Mouse (Mus musculus) stomach, embryonic 14.5 days (tissue): ENCODE results near the gene Lrrk2. TPM values are rescaled to one million over a fixed set of nuclear protein-coding genes. Genes with fewer than 3 reads are reported as not detected.

Experiments
- ATAC-seq: fragments of 200-750 bp; cut with Nextera tagmentation; 2 replicates; pipeline ENCODE4 v1.8.0; 2017; ENCODE audit warnings: low read depth, moderate TSS enrichment; ENCODE audit not compliant: insufficient number of reproducible peaks, insufficient read depth, low FRiP score
- H3K27ac ChIP-seq: fragments of 300-500 bp; sonication (generic); 2 replicates; pipeline ENCODE4 v1.5.1; 2014; ENCODE audit warnings: mild to moderate bottlenecking, low read length, moderate library complexity, mixed read lengths
- H3K27me3 ChIP-seq: fragments of 300-500 bp; sonication (generic); 2 replicates; pipeline ENCODE4 v1.6.1; 2014; ENCODE audit warnings: low read length, control low read depth, mixed read lengths; ENCODE audit not compliant: control insufficient read depth, insufficient read depth
- H3K36me3 ChIP-seq: fragments of 300-500 bp; sonication (generic); 2 replicates; pipeline ENCODE4 v1.6.1; 2014; ENCODE audit warnings: mild to moderate bottlenecking, control low read depth, low read length, moderate library complexity, mixed read lengths; ENCODE audit not compliant: control insufficient read depth, insufficient read depth
- H3K4me1 ChIP-seq: fragments of 300-500 bp; sonication (generic); 2 replicates; pipeline ENCODE4 v1.6.1; 2014; ENCODE audit warnings: low read length, control low read depth, mixed read lengths; ENCODE audit not compliant: control insufficient read depth, insufficient read depth
- H3K4me2 ChIP-seq: fragments of 300-500 bp; sonication (generic); replicated peaks from 2 replicates; pipeline ENCODE4 v1.6.1; 2014; ENCODE audit warnings: low read depth, low read length, control low read depth
- H3K4me3 ChIP-seq: fragments of 300-500 bp; sonication (generic); 2 replicates; pipeline ENCODE4 v1.5.1; 2014; ENCODE audit warnings: low read depth, low read length, control low read depth
- H3K9ac ChIP-seq: fragments of 300-500 bp; sonication (generic); replicated peaks from 2 replicates; pipeline ENCODE4 v1.6.1; 2014; ENCODE audit warnings: low read depth, mild to moderate bottlenecking, control low read depth, low read length, moderate library complexity, mixed read lengths
- H3K9me3 ChIP-seq: fragments of 300-500 bp; sonication (generic); 2 replicates; pipeline ENCODE4 v1.6.1; 2016; ENCODE audit warnings: low read depth, low read length, control low read depth; ENCODE audit not compliant: control insufficient read depth
- WGBS: fragments of 180-500 bp; shearing (Covaris S2); extraction: QIAGEN DNeasy Blood & Tissue Kit; methylation state at CpG from one replicate; pipeline ENCODE4 v1.1.7; 2014; 5-methylcytosine and 5-hydroxymethylcytosine counted together
- polyA plus RNA-seq: library from polyadenylated mRNA; unstranded; fragments of >200 nt; fragmentation: Nextera tagmentation; extraction: Ambion mirVana; gene quantifications from 2 replicates; pipeline ENCODE4 v1.2.1, GENCODE M21; 2014

Gene Lrrk2
- 6.3 and 6.5 TPM in 2 replicates for polyA plus RNA-seq

- H3K4me3 ChIP-seq: peak within 1 kb of the TSS; percentile 51
- peak within 1 kb of the TSS; percentile 60 for H3K9ac ChIP-seq
- no peaks in the 10 kb centered on the region for H3K4me1 ChIP-seq
- no peaks in the 10 kb centered on the region for H3K9me3 ChIP-seq
- 3% methylated on average over 40 of the region's 40 CpGs for WGBS
- peak within 1 kb of the TSS; percentile 68 for H3K4me2 ChIP-seq
- ATAC-seq: peak; percentile 97
- peak within 1 kb of the TSS; percentile 71 for H3K27ac ChIP-seq
- no peaks in the 10 kb centered on the region for H3K27me3 ChIP-seq
- H3K36me3 ChIP-seq: no peaks in the 10 kb centered on the region
These were observed at the start of gene Lrrk2 for GRCm38 (mm10) chr15:91672645-91673568. Lrrk2 (plus strand) TSS chr15:91673175.

- Histone ChIP-seq H3K27ac (no peak overlapping the region), H3K4me3 (no peak overlapping the region), H3K36me3 (no peaks in the 10 kb centered on the region), H3K4me1 (no peaks in the 10 kb centered on the region), H3K4me2 (no peak overlapping the region), H3K27me3 (no peaks in the 10 kb centered on the region), H3K9ac (no peak overlapping the region), H3K9me3 (no peaks in the 10 kb centered on the region)
- no peak for ATAC-seq
- WGBS: 90% methylated on average over 2 of the region's 2 CpGs
These were observed 48.5 kb upstream of the Lrrk2 start for GRCm38 (mm10) chr15:91624475-91624874.

DNA sequence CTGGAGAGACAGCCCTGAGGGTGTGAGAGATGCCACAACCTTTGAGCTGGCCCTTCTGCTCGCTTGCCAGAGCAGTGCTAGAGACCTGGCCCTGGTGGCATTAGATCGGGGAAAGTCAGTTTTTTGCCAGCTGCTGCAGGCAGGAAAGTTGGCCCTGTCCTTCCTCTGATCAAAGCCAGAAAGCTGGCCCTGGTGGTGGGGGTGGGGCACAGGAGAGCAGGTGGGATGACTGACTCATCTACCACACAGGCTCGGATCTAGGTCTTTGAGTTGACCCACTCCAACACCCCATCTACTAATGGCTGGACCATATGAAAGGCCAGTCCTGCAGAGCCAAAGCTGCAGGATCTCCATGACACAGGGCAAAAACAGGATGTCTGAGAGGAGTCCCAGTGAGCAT is 43.8 kb upstream of the Lrrk2 start:
- H3K27ac ChIP-seq: no peak overlapping the region
- no peaks in the 10 kb centered on the region for H3K36me3 ChIP-seq
- no peak overlapping the region for H3K9ac ChIP-seq
- 0 out of 2 replicates have a peak, but pooled peaks have one; percentile 6 for ATAC-seq
- H3K4me2 ChIP-seq: no peak overlapping the region
- WGBS: 81% methylated on average over 3 of the region's 3 CpGs
- H3K4me3 ChIP-seq: no peak overlapping the region
- no peaks in the 10 kb centered on the region for H3K27me3 ChIP-seq
- H3K4me1 ChIP-seq: no peaks in the 10 kb centered on the region
- H3K9me3 ChIP-seq: no peaks in the 10 kb centered on the region

DNA sequence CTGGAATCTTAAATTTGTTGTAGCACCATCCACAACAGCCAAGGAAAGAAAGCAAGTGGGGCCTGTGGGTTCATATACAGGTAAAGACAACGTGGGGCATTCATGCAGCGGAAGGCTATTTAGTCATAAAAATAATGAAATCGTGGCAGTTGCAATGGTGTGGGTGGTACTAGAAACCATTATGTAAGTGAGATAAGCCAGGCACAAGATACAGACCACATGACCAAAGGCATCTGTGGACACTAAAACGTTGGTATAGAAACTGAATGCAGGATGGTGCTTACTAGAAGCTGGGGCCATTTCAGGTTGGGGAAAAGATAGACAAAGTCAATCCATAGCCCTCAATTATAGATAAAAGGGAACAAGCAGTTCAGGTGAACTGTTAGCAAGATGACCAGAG is 40.5 kb upstream of the Lrrk2 start:
- H3K4me2 ChIP-seq: no peak overlapping the region
- H3K4me3 ChIP-seq: no peak overlapping the region
- H3K9me3 ChIP-seq: no peaks in the 10 kb centered on the region
- no peaks in the 10 kb centered on the region for H3K4me1 ChIP-seq
- H3K27ac ChIP-seq: no peak overlapping the region
- no peak for ATAC-seq
- H3K27me3 ChIP-seq: no peaks in the 10 kb centered on the region
- 73% methylated on average over 4 of the region's 4 CpGs for WGBS
- H3K9ac ChIP-seq: no peak overlapping the region
- no peaks in the 10 kb centered on the region for H3K36me3 ChIP-seq

- ATAC-seq: no peak
- Histone ChIP-seq H3K9ac (no peak overlapping the region), H3K27me3 (no peaks in the 10 kb centered on the region), H3K4me1 (no peaks in the 10 kb centered on the region), H3K4me3 (no peak overlapping the region), H3K4me2 (no peak overlapping the region), H3K36me3 (no peaks in the 10 kb centered on the region), H3K27ac (no peak overlapping the region), H3K9me3 (no peaks in the 10 kb centered on the region)
- 85% methylated on average over 9 of the region's 9 CpGs for WGBS
These were observed 39.9 kb upstream of the Lrrk2 start for GRCm38 (mm10) chr15:91633051-91633450.

GRCm38 (mm10) chr15:91633806-91634205 is 39.2 kb upstream of the Lrrk2 start:
- Histone ChIP-seq H3K4me1 (no peaks in the 10 kb centered on the region), H3K9ac (no peak overlapping the region), H3K4me3 (no peak overlapping the region), H3K4me2 (no peak overlapping the region), H3K27me3 (no peaks in the 10 kb centered on the region), H3K36me3 (no peaks in the 10 kb centered on the region), H3K9me3 (no peaks in the 10 kb centered on the region), H3K27ac (no peak overlapping the region)
- WGBS: 72% methylated on average over 6 of the region's 6 CpGs
- no peak for ATAC-seq

DNA sequence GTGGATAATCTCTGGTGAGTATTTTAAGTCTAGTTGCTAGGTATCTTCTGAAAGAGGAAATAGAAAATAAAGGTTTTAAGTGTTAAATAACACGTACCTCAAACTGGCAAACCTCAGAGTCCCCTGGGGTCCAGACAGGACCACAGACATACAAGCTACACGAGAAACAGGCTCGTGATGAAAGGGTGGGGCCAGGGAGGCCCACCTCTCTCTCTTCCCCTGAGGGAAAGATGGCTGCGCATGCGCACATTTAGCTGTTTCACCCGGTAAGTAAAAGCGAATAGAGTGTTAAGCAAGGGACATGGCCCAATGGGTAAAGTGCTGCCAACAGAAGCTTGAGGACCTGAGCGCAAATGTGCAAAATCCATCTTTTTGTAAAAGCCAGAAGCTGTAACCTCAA is 38.7 kb upstream of the Lrrk2 start:
- 81% methylated on average over 8 of the region's 8 CpGs for WGBS

GRCm38 (mm10) chr15:91641631-91642030 is 31.3 kb upstream of the Lrrk2 start:
- Histone ChIP-seq H3K36me3 (no peaks in the 10 kb centered on the region), H3K4me1 (no peaks in the 10 kb centered on the region), H3K4me3 (no peak overlapping the region), H3K27me3 (no peaks in the 10 kb centered on the region), H3K9ac (no peak overlapping the region), H3K4me2 (no peak overlapping the region), H3K9me3 (no peaks in the 10 kb centered on the region), H3K27ac (no peak overlapping the region)
- 84% methylated on average over 3 of the region's 3 CpGs for WGBS
- ATAC-seq: no peak

More for the DNA sequence above, 38.7 kb upstream of the Lrrk2 start:
- H3K4me1 ChIP-seq: no peaks in the 10 kb centered on the region
- no peak overlapping the region for H3K9ac ChIP-seq
- H3K9me3 ChIP-seq: no peaks in the 10 kb centered on the region
- no peak overlapping the region for H3K4me3 ChIP-seq
- H3K27ac ChIP-seq: no peak overlapping the region
- no peaks in the 10 kb centered on the region for H3K36me3 ChIP-seq
- no peak for ATAC-seq
- no peak overlapping the region for H3K4me2 ChIP-seq
- no peaks in the 10 kb centered on the region for H3K27me3 ChIP-seq
